Mouse (Mus musculus): ENCODE measurements at regions not wholly inside any gene's neighbourhood (a gene's known extent, or its start where the extent isn't known, plus 50 kb on each side); places are given as distances from the start of the nearest gene placed in this dataset.

- H3K9me3 ChIP-seq (ENCODE audit: control insufficient read depth, low read length) = no peaks in the 10 kb centered on the region
- H3K36me3 ChIP-seq (ENCODE audit: control insufficient read depth, insufficient read depth, low read length) = no peaks in the 10 kb centered on the region
- no peak overlapping the region for H3K4me2 ChIP-seq (replicated peaks; ENCODE audit: low read depth, low read length, severe bottlenecking)
- no peak overlapping the region for H3K27ac ChIP-seq (replicated peaks; ENCODE audit: low read depth, low read length)
- H3K27me3 ChIP-seq (ENCODE audit: control insufficient read depth, insufficient read depth, low read length) = no peaks in the 10 kb centered on the region
- DNase-seq (ENCODE audit: low spot score) (no peak), ATAC-seq (ENCODE audit: low FRiP score, low read depth) (no peak)
- TF ChIP-seq POLR2A (IDR thresholded peaks at IDR 0.05; ENCODE audit: borderline replicate concordance, extremely low read depth, insufficient read depth, insufficient read length) = no peak
- H3K4me1 ChIP-seq (ENCODE audit: control insufficient read depth, insufficient read depth, low read length) = peaks cover 13% of the 10 kb centered on the region
- no peak overlapping the region for H3K4me3 ChIP-seq (replicated peaks; ENCODE audit: low read length)
- 81% methylated on average over 8 of the region's 8 CpGs for WGBS
- no peak overlapping the region for H3K9ac ChIP-seq (ENCODE audit: low read depth, low read length, severe bottlenecking)
Measured at GRCm38 (mm10) chr4:105349316-105350207, 192.4 kb downstream of the Plpp3 start.

- Histone ChIP-seq H3K9ac (ENCODE audit: low read depth, low read length, severe bottlenecking) (no peak overlapping the region), H3K36me3 (ENCODE audit: control insufficient read depth, insufficient read depth, low read length) (no peaks in the 10 kb centered on the region), H3K9me3 (ENCODE audit: control insufficient read depth, low read length) (no peaks in the 10 kb centered on the region), H3K4me1 (ENCODE audit: control insufficient read depth, insufficient read depth, low read length) (peaks cover 13% of the 10 kb centered on the region), H3K27me3 (ENCODE audit: control insufficient read depth, insufficient read depth, low read length) (no peaks in the 10 kb centered on the region), H3K4me3 (replicated peaks; ENCODE audit: low read length) (no peak overlapping the region), H3K4me2 (replicated peaks; ENCODE audit: low read depth, low read length, severe bottlenecking) (no peak overlapping the region), H3K27ac (replicated peaks; ENCODE audit: low read depth, low read length) (no peak overlapping the region)
- 20% methylated on average over 7 of the region's 7 CpGs for WGBS
- TF ChIP-seq POLR2A (IDR thresholded peaks at IDR 0.05; ENCODE audit: borderline replicate concordance, extremely low read depth, insufficient read depth, insufficient read length) = no peak
- ATAC-seq (ENCODE audit: low FRiP score, low read depth) (peak; percentile 86), DNase-seq (ENCODE audit: low spot score) (peak; percentile 91)
Measured at GRCm38 (mm10) chr4:105352342-105352741, 195.2 kb downstream of the Plpp3 start.

- Histone ChIP-seq H3K27me3 (ENCODE audit: control insufficient read depth, insufficient read depth, low read length) (no peaks in the 10 kb centered on the region), H3K4me1 (ENCODE audit: control insufficient read depth, insufficient read depth, low read length) (peaks cover 10% of the 10 kb centered on the region), H3K9me3 (ENCODE audit: control insufficient read depth, low read length) (no peaks in the 10 kb centered on the region), H3K27ac (replicated peaks; ENCODE audit: low read depth, low read length) (no peak overlapping the region), H3K4me3 (replicated peaks; ENCODE audit: low read length) (no peak overlapping the region), H3K4me2 (replicated peaks; ENCODE audit: low read depth, low read length, severe bottlenecking) (no peak overlapping the region), H3K36me3 (ENCODE audit: control insufficient read depth, insufficient read depth, low read length) (no peaks in the 10 kb centered on the region), H3K9ac (ENCODE audit: low read depth, low read length, severe bottlenecking) (no peak overlapping the region)
- DNase-seq (ENCODE audit: low spot score) = no peak
- 56% methylated on average over 3 of the region's 3 CpGs for WGBS
- no peak for ATAC-seq (ENCODE audit: low FRiP score, low read depth)
- no peak for TF ChIP-seq POLR2A (IDR thresholded peaks at IDR 0.05; ENCODE audit: borderline replicate concordance, extremely low read depth, insufficient read depth, insufficient read length)
Measured at GRCm38 (mm10) chr4:105352953-105353352, 195.8 kb downstream of the Plpp3 start.

GRCm38 (mm10) chr4:105354097-105354496 is 196.9 kb downstream of the Plpp3 start:
- no peak overlapping the region for H3K9ac ChIP-seq (ENCODE audit: low read depth, low read length, severe bottlenecking)
- 64% methylated on average over 8 of the region's 8 CpGs for whole genome bisulfite sequencing
- DNase-seq (ENCODE audit: low spot score) (no peak), ATAC-seq (ENCODE audit: low FRiP score, low read depth) (no peak)
- peaks cover 12% of the 10 kb centered on the region for H3K4me1 ChIP-seq (ENCODE audit: control insufficient read depth, insufficient read depth, low read length)
- no peaks in the 10 kb centered on the region for H3K27me3 ChIP-seq (ENCODE audit: control insufficient read depth, insufficient read depth, low read length)
- H3K9me3 ChIP-seq (ENCODE audit: control insufficient read depth, low read length) = no peaks in the 10 kb centered on the region
- no peak overlapping the region for H3K27ac ChIP-seq (replicated peaks; ENCODE audit: low read depth, low read length)
- H3K36me3 ChIP-seq (ENCODE audit: control insufficient read depth, insufficient read depth, low read length) = no peaks in the 10 kb centered on the region
- H3K4me2 ChIP-seq (replicated peaks; ENCODE audit: low read depth, low read length, severe bottlenecking) = no peak overlapping the region
- no peak overlapping the region for H3K4me3 ChIP-seq (replicated peaks; ENCODE audit: low read length)
- no peak for TF ChIP-seq POLR2A (IDR thresholded peaks at IDR 0.05; ENCODE audit: borderline replicate concordance, extremely low read depth, insufficient read depth, insufficient read length)

GRCm38 (mm10) chr4:105356616-105357015 is 199.5 kb downstream of the Plpp3 start:
- Histone ChIP-seq H3K9me3 (ENCODE audit: control insufficient read depth, low read length) (no peaks in the 10 kb centered on the region), H3K4me1 (ENCODE audit: control insufficient read depth, insufficient read depth, low read length) (peaks cover 6% of the 10 kb centered on the region), H3K27ac (replicated peaks; ENCODE audit: low read depth, low read length) (no peak overlapping the region), H3K27me3 (ENCODE audit: control insufficient read depth, insufficient read depth, low read length) (no peaks in the 10 kb centered on the region), H3K9ac (ENCODE audit: low read depth, low read length, severe bottlenecking) (no peak overlapping the region), H3K4me2 (replicated peaks; ENCODE audit: low read depth, low read length, severe bottlenecking) (no peak overlapping the region), H3K36me3 (ENCODE audit: control insufficient read depth, insufficient read depth, low read length) (no peaks in the 10 kb centered on the region), H3K4me3 (replicated peaks; ENCODE audit: low read length) (no peak overlapping the region)
- TF ChIP-seq POLR2A (IDR thresholded peaks at IDR 0.05; ENCODE audit: borderline replicate concordance, extremely low read depth, insufficient read depth, insufficient read length) = no peak
- 89% methylated on average over 3 of the region's 3 CpGs for WGBS
- no peak for ATAC-seq (ENCODE audit: low FRiP score, low read depth)
- no peak for DNase-seq (ENCODE audit: low spot score)

Measured in limb, embryonic 14.5 days (tissue).